Mouse (Mus musculus) intestine, embryonic 14.5 days (tissue): ENCODE data around the gene Ubp1. TPM values are rescaled to one million over a fixed set of nuclear protein-coding genes. Genes with fewer than 3 reads are reported as not detected.

ENCODE experiments used
- ATAC-seq: fragments of 200-750 bp; cut with Nextera tagmentation; replicated peaks from 2 replicates; pipeline ENCODE4 v1.8.0; 2017; ENCODE audit warnings: low read depth, moderate number of reproducible peaks, moderate TSS enrichment, moderate library complexity; ENCODE audit not compliant: low FRiP score, low TSS enrichment
- DNase-seq: peaks from one replicate; pipeline ENCODE4 v3.0.0-alpha.2; 2018; ENCODE audit warnings: low spot score
- H3K27ac ChIP-seq: fragments of 300-500 bp; sonication (generic); 2 replicates; pipeline ENCODE4 v1.5.1; 2014; ENCODE audit warnings: low read depth, mild to moderate bottlenecking, control low read depth
- H3K27me3 ChIP-seq: fragments of 300-500 bp; sonication (generic); replicated peaks from 2 replicates; pipeline ENCODE4 v1.6.1; 2014; ENCODE audit warnings: low read length, control low read depth; ENCODE audit not compliant: control insufficient read depth, insufficient read depth
- H3K36me3 ChIP-seq: fragments of 300-500 bp; sonication (generic); 2 replicates; pipeline ENCODE4 v1.6.1; 2014; ENCODE audit warnings: low read length, control low read depth; ENCODE audit not compliant: control insufficient read depth, insufficient read depth
- H3K4me1 ChIP-seq: fragments of 300-500 bp; sonication (generic); replicated peaks from 2 replicates; pipeline ENCODE4 v1.6.1; 2014; ENCODE audit warnings: low read length, control low read depth, mixed read lengths; ENCODE audit not compliant: control insufficient read depth, insufficient read depth
- H3K4me2 ChIP-seq: fragments of 300-500 bp; sonication (generic); 2 replicates; pipeline ENCODE4 v1.6.1; 2014; ENCODE audit warnings: low read length
- H3K4me3 ChIP-seq: fragments of 300-500 bp; sonication (generic); 2 replicates; pipeline ENCODE4 v1.5.1; 2014; ENCODE audit warnings: low read depth, low read length, control low read depth, mixed read lengths
- H3K9ac ChIP-seq: fragments of 300-500 bp; sonication (generic); 2 replicates; pipeline ENCODE4 v1.6.1; 2014; ENCODE audit warnings: mild to moderate bottlenecking, low read length
- H3K9me3 ChIP-seq: fragments of 300-500 bp; sonication (generic); 2 replicates; pipeline ENCODE4 v1.6.1; 2016; ENCODE audit warnings: low read length, control low read depth; ENCODE audit not compliant: control insufficient read depth
- WGBS: fragments of 180-500 bp; shearing (Covaris S2); extraction: QIAGEN DNeasy Blood & Tissue Kit; methylation state at CpG from one replicate; pipeline ENCODE4 v1.1.7; 2014; 5-methylcytosine and 5-hydroxymethylcytosine counted together
- polyA plus RNA-seq: library from polyadenylated mRNA; unstranded; fragments of >200 nt; fragmentation: Nextera tagmentation; extraction: Ambion mirVana; gene quantifications from 2 replicates; pipeline ENCODE4 v1.2.1, GENCODE M21; 2014

Ubp1 gene
- polyA plus RNA-seq, 1 experiment from 2014 or later, result 42.1 TPM

- ATAC-seq, result no peak
- no peaks in the 10 kb centered on the region for H3K27me3 ChIP-seq
- no peak overlapping the region for H3K4me2 ChIP-seq
- 90% methylated on average over 4 of the region's 4 CpGs for WGBS
- H3K4me1 ChIP-seq, result no peaks in the 10 kb centered on the region
- peaks cover 65% of the 10 kb centered on the region for H3K36me3 ChIP-seq
- no peak for DNase-seq
- H3K9me3 ChIP-seq, result no peaks in the 10 kb centered on the region
- H3K27ac ChIP-seq, result no peak overlapping the region
- no peak overlapping the region for H3K9ac ChIP-seq
- H3K4me3 ChIP-seq, result no peak overlapping the region
Measured at GRCm38 (mm10) chr9:113957777-113958176, 27.0 kb downstream of the Ubp1 start.

GRCm38 (mm10) chr9:113963718-113964117, 33.0 kb downstream of the Ubp1 start:
- Histone ChIP-seq H3K27ac (no peak overlapping the region), H3K36me3 (peaks cover 89% of the 10 kb centered on the region), H3K27me3 (no peaks in the 10 kb centered on the region), H3K9me3 (no peaks in the 10 kb centered on the region), H3K4me2 (no peak overlapping the region), H3K4me1 (no peaks in the 10 kb centered on the region), H3K9ac (no peak overlapping the region), H3K4me3 (no peak overlapping the region)
- DNase-seq, result no peak
- ATAC-seq, result no peak

GRCm38 (mm10) chr9:113964415-113964814, 33.7 kb downstream of the Ubp1 start:
- H3K9me3 ChIP-seq, result no peaks in the 10 kb centered on the region
- no peak overlapping the region for H3K9ac ChIP-seq
- WGBS, result 91% methylated on average over 8 of the region's 8 CpGs
- H3K27ac ChIP-seq, result no peak overlapping the region
- no peaks in the 10 kb centered on the region for H3K27me3 ChIP-seq
- H3K4me3 ChIP-seq, result no peak overlapping the region
- no peak overlapping the region for H3K4me2 ChIP-seq
- ATAC-seq, result no peak
- DNase-seq, result no peak
- no peaks in the 10 kb centered on the region for H3K4me1 ChIP-seq
- H3K36me3 ChIP-seq, result peaks cover 89% of the 10 kb centered on the region

- WGBS, result 92% methylated on average over 4 of the region's 4 CpGs
- no peak overlapping the region for H3K4me2 ChIP-seq
- H3K9me3 ChIP-seq, result no peaks in the 10 kb centered on the region
- no peaks in the 10 kb centered on the region for H3K4me1 ChIP-seq
- H3K9ac ChIP-seq, result no peak overlapping the region
- DNase-seq, result no peak
- H3K27me3 ChIP-seq, result no peaks in the 10 kb centered on the region
- ATAC-seq, result no peak
- H3K27ac ChIP-seq, result no peak overlapping the region
- peaks cover 93% of the 10 kb centered on the region for H3K36me3 ChIP-seq
- H3K4me3 ChIP-seq, result no peak overlapping the region
Measured at GRCm38 (mm10) chr9:113966838-113967237, 36.1 kb downstream of the Ubp1 start.

GRCm38 (mm10) chr9:113968967-113969366, 38.2 kb downstream of the Ubp1 start:
- no peak for DNase-seq
- no peak overlapping the region for H3K4me3 ChIP-seq
- H3K27ac ChIP-seq, result no peak overlapping the region
- WGBS, result 87% methylated on average over 7 of the region's 7 CpGs
- H3K4me1 ChIP-seq, result no peaks in the 10 kb centered on the region
- ATAC-seq, result no peak
- H3K4me2 ChIP-seq, result no peak overlapping the region
- H3K36me3 ChIP-seq, result peaks cover 90% of the 10 kb centered on the region
- H3K9me3 ChIP-seq, result no peaks in the 10 kb centered on the region
- no peak overlapping the region for H3K9ac ChIP-seq
- H3K27me3 ChIP-seq, result no peaks in the 10 kb centered on the region

- no peak overlapping the region for H3K9ac ChIP-seq
- no peak overlapping the region for H3K4me2 ChIP-seq
- H3K9me3 ChIP-seq, result no peaks in the 10 kb centered on the region
- 95% methylated on average over 8 of the region's 8 CpGs for WGBS
- no peaks in the 10 kb centered on the region for H3K27me3 ChIP-seq
- H3K4me1 ChIP-seq, result no peaks in the 10 kb centered on the region
- DNase-seq, result no peak
- peaks cover 90% of the 10 kb centered on the region for H3K36me3 ChIP-seq
- ATAC-seq, result no peak
- H3K27ac ChIP-seq, result no peak overlapping the region
- H3K4me3 ChIP-seq, result no peak overlapping the region
Measured at GRCm38 (mm10) chr9:113969399-113969798, 38.7 kb downstream of the Ubp1 start.

GRCm38 (mm10) chr9:113970041-113970440, 39.3 kb downstream of the Ubp1 start:
- 90% methylated on average over 14 of the region's 14 CpGs for WGBS
- no peak overlapping the region for H3K27ac ChIP-seq
- DNase-seq (peak; percentile 49), ATAC-seq (no peak)
- H3K36me3 ChIP-seq, result peaks cover 90% of the 10 kb centered on the region
- H3K27me3 ChIP-seq, result no peaks in the 10 kb centered on the region
- no peak overlapping the region for H3K4me3 ChIP-seq
- no peak overlapping the region for H3K9ac ChIP-seq
- H3K4me1 ChIP-seq, result no peaks in the 10 kb centered on the region
- H3K9me3 ChIP-seq, result no peaks in the 10 kb centered on the region
- no peak overlapping the region for H3K4me2 ChIP-seq

- Histone ChIP-seq H3K27me3 (no peaks in the 10 kb centered on the region), H3K27ac (no peak overlapping the region), H3K36me3 (peaks cover 90% of the 10 kb centered on the region), H3K4me2 (no peak overlapping the region), H3K9me3 (no peaks in the 10 kb centered on the region), H3K4me3 (no peak overlapping the region), H3K4me1 (no peaks in the 10 kb centered on the region), H3K9ac (no peak overlapping the region)
- ATAC-seq (no peak), DNase-seq (peak; percentile 44)
- 64% methylated on average over 8 of the region's 8 CpGs for WGBS
Measured at GRCm38 (mm10) chr9:113971615-113972014, 40.9 kb downstream of the Ubp1 start.

GRCm38 (mm10) chr9:113973857-113974256, 43.1 kb downstream of the Ubp1 start:
- ATAC-seq (no peak), DNase-seq (no peak)
- Histone ChIP-seq H3K9ac (no peak overlapping the region), H3K4me2 (no peak overlapping the region), H3K27me3 (no peaks in the 10 kb centered on the region), H3K27ac (no peak overlapping the region), H3K9me3 (no peaks in the 10 kb centered on the region), H3K36me3 (peaks cover 89% of the 10 kb centered on the region), H3K4me3 (no peak overlapping the region), H3K4me1 (no peaks in the 10 kb centered on the region)
- WGBS, result 91% methylated on average over 4 of the region's 4 CpGs
